Mouse (Mus musculus) C2C12 (cell line): ENCODE data around the gene Itgb3bp. TPM values are rescaled to one million over a fixed set of nuclear protein-coding genes. Genes with fewer than 3 reads are reported as not detected.

Experiments
- H3K27me3 ChIP-seq: one replicate; pipeline ENCODE4 v1.6.1; 2011; ENCODE audit not compliant: control insufficient read depth, insufficient read depth, insufficient read length
- H3K36me3 ChIP-seq: one replicate; pipeline ENCODE4 v1.6.1; 2011; ENCODE audit not compliant: control insufficient read depth, insufficient read depth
- H3K4me3 ChIP-seq: one replicate; pipeline ENCODE4 v1.5.1; 2011; ENCODE audit warnings: mild to moderate bottlenecking, control low read depth; ENCODE audit not compliant: poor library complexity, insufficient read depth, severe bottlenecking
- H3K79me2 ChIP-seq: one replicate; pipeline ENCODE4 v1.6.1; 2011; ENCODE audit not compliant: control insufficient read depth, insufficient read depth
- H3K79me3 ChIP-seq: one replicate; pipeline ENCODE4 v1.6.1; 2011; ENCODE audit warnings: low read depth, control low read depth
- H3ac ChIP-seq: one replicate; pipeline ENCODE3; 2011; ENCODE audit warnings: low read depth; ENCODE audit not compliant: control insufficient read depth, insufficient read length
- CEBPB ChIP-seq: IDR thresholded peaks from one replicate; pipeline ENCODE4 v1.6.1; 2011; ENCODE audit warnings: low read depth, mild to moderate bottlenecking, control low read depth, moderate library complexity
- CTCF ChIP-seq: IDR thresholded peaks from one replicate; pipeline ENCODE4 v1.5.1; 2011; ENCODE audit not compliant: control insufficient read depth, insufficient read depth, insufficient read length
- FOSL1 ChIP-seq: IDR thresholded peaks from one replicate; pipeline ENCODE4 v1.8.0; 2011; ENCODE audit warnings: mild to moderate bottlenecking, low read length; ENCODE audit not compliant: poor library complexity, insufficient read depth, severe bottlenecking
- MAX ChIP-seq: IDR thresholded peaks from one replicate; pipeline ENCODE4 v1.6.1; 2011; ENCODE audit warnings: mild to moderate bottlenecking, control low read depth
- MYOD1 ChIP-seq: IDR thresholded peaks from one replicate; pipeline ENCODE4 v1.6.1; 2011; ENCODE audit warnings: low read depth; ENCODE audit not compliant: control insufficient read depth, insufficient read length
- MYOG ChIP-seq: IDR thresholded peaks from one replicate; pipeline ENCODE4 v1.6.1; 2011; ENCODE audit not compliant: control insufficient read depth, insufficient read length; ENCODE audit errors: extremely low read depth
- USF1 ChIP-seq: IDR thresholded peaks from one replicate; pipeline ENCODE4 v1.6.1; 2011; ENCODE audit warnings: low read depth, mild to moderate bottlenecking, control low read depth, moderate library complexity
- polyA plus RNA-seq: library from polyadenylated mRNA; unstranded; fragments of >200 nt; fragmentation: generic; extraction: Trizol; gene quantifications from one replicate; pipeline ENCODE4 v1.2.1, GENCODE M21; 2012; ENCODE audit warnings: missing spikeins

Gene Itgb3bp
- polyA plus RNA-seq, 1 experiment: 5.0 TPM

GRCm38 (mm10) chr4:99816697-99817460 is 112.7 kb downstream of the Itgb3bp start:
- Histone ChIP-seq H3K27me3 (no peaks in the 10 kb centered on the region), H3ac (no peak overlapping the region)

DNA sequence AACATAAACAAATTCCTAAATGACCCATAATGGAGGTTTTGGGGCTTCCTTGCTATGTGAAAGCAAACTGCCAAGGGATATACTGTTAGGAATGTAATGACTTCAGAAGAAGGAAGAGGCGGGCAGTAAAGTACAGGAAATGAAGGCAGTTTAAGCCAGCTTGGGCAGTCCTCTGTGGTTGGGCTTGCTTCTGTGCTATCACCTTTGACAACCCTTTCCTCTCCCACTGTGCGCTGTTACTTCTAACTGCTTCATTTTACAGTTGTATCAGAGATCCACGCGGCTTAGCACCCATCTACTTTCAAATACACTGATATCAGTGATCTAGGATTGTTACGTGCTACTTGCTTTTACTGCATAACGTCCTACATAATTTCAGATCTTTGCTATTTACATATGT is 137.2 kb downstream of the Itgb3bp start:
- Histone ChIP-seq H3K27me3 (no peaks in the 10 kb centered on the region), H3K79me2 (no peaks in the 10 kb centered on the region), H3K79me3 (no peaks in the 10 kb centered on the region), H3K4me3 (no peak overlapping the region), H3K36me3 (no peaks in the 10 kb centered on the region), H3ac (no peak overlapping the region)
- TF ChIP-seq USF1: no peak
- no peak for TF ChIP-seq MAX
- no peak for TF ChIP-seq CTCF

More at GRCm38 (mm10) chr4:99816697-99817460, 112.7 kb downstream of the Itgb3bp start:
- Histone ChIP-seq H3K79me3 (no peaks in the 10 kb centered on the region), H3K79me2 (no peaks in the 10 kb centered on the region), H3K36me3 (no peaks in the 10 kb centered on the region), H3K4me3 (no peak overlapping the region)
- no peak for TF ChIP-seq MYOD1
- no peak for TF ChIP-seq CTCF
- TF ChIP-seq MAX: no peak
- no peak for TF ChIP-seq MYOG
- TF ChIP-seq FOSL1: no peak
- no peak for TF ChIP-seq CEBPB
- no peak for TF ChIP-seq USF1

DNA sequence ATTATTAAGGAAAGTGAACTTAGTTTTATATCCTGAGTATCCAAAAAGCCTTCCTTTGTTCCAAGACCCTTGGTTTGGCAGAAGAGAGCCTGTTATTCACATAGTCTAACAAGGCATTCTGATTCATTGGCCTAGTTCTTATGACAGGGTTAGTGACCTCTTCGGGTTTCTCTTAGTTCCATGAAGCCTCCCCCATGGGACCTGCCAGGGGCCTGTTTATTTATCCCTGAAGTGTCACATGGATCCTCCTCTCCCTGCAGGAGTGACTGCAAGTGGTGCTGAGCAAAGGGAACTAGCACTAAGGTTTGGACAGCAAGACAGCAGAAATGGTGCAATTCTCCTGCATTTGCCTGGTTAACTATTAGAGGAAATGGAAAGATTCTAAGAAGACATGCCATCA is 156.6 kb downstream of the Itgb3bp start:
- no peaks in the 10 kb centered on the region for H3K79me3 ChIP-seq
- H3ac ChIP-seq: no peak overlapping the region
- H3K79me2 ChIP-seq: no peaks in the 10 kb centered on the region
- H3K27me3 ChIP-seq: no peaks in the 10 kb centered on the region
- H3K4me3 ChIP-seq: no peak overlapping the region
- H3K36me3 ChIP-seq: no peaks in the 10 kb centered on the region
- TF ChIP-seq USF1 (no peak), MYOD1 (no peak), CEBPB (no peak), FOSL1 (no peak), MYOG (no peak), CTCF (no peak), MAX (no peak)

GRCm38 (mm10) chr4:99770555-99770954 is 159.1 kb downstream of the Itgb3bp start:
- Histone ChIP-seq H3K36me3 (no peaks in the 10 kb centered on the region), H3ac (no peak overlapping the region), H3K79me3 (no peaks in the 10 kb centered on the region), H3K4me3 (no peak overlapping the region), H3K79me2 (no peaks in the 10 kb centered on the region), H3K27me3 (no peaks in the 10 kb centered on the region)
- no peak for TF ChIP-seq MYOG
- TF ChIP-seq MYOD1: no peak
- TF ChIP-seq CEBPB: no peak
- TF ChIP-seq MAX: no peak
- no peak for TF ChIP-seq CTCF
- no peak for TF ChIP-seq FOSL1
- TF ChIP-seq USF1: no peak

GRCm38 (mm10) chr4:99766753-99767152 is 162.9 kb downstream of the Itgb3bp start:
- TF ChIP-seq MAX (no peak), CEBPB (no peak), USF1 (no peak), FOSL1 (no peak), MYOG (no peak), MYOD1 (no peak), CTCF (no peak)
- H3K27me3 ChIP-seq: no peaks in the 10 kb centered on the region
- H3K4me3 ChIP-seq: no peak overlapping the region
- H3ac ChIP-seq: no peak overlapping the region
- no peaks in the 10 kb centered on the region for H3K79me3 ChIP-seq
- no peaks in the 10 kb centered on the region for H3K36me3 ChIP-seq
- H3K79me2 ChIP-seq: no peaks in the 10 kb centered on the region

DNA sequence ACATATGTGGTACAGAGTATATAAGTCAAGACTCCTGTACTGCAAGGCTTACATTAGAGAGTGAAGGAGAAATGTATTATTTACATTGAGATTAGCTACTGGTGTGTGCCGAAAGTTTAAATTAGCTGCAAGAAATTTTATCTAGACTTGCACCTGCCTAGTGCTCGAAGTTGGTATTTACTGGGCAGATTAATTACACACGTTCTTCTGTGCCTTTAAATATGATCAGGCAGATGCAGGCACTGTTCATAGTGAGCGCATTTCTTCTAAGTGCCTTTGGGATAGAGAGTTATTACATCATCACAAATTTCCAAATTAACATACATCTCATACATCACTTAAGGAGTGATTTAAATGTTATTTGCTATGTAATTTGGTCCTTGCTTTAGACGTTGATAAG is 163.3 kb downstream of the Itgb3bp start:
- no peak overlapping the region for H3K4me3 ChIP-seq
- H3K79me3 ChIP-seq: no peaks in the 10 kb centered on the region
- H3ac ChIP-seq: no peak overlapping the region
- no peaks in the 10 kb centered on the region for H3K27me3 ChIP-seq
- H3K36me3 ChIP-seq: no peaks in the 10 kb centered on the region
- no peaks in the 10 kb centered on the region for H3K79me2 ChIP-seq
- TF ChIP-seq MYOG: no peak
- TF ChIP-seq FOSL1: no peak
- TF ChIP-seq USF1: no peak
- no peak for TF ChIP-seq MAX
- no peak for TF ChIP-seq MYOD1
- no peak for TF ChIP-seq CEBPB
- no peak for TF ChIP-seq CTCF
